Mouse (Mus musculus) heart, embryonic 12.5 days (tissue): ENCODE measurements around the gene Fbll1. TPM values are rescaled to one million over a fixed set of nuclear protein-coding genes. Genes with fewer than 3 reads are reported as not detected.
"Not testable (repeated sequence)": the region's sequence is repeated elsewhere in the genome, so short reads cannot be mapped to it uniquely, and the experiment has no call there.

Source experiments
- ATAC-seq: fragments of 200-750 bp; cut with Nextera tagmentation; 2 replicates; pipeline ENCODE4 v1.8.0; 2017; ENCODE audit warnings: moderate TSS enrichment, moderate library complexity; ENCODE audit not compliant: insufficient number of reproducible peaks, low FRiP score
- H3K27ac ChIP-seq: fragments of 300-500 bp; sonication (generic); 2 replicates; pipeline ENCODE4 v1.5.1; 2016; ENCODE audit warnings: mild to moderate bottlenecking, moderate library complexity; ENCODE audit not compliant: poor library complexity, severe bottlenecking
- H3K27me3 ChIP-seq: fragments of 300-500 bp; sonication (generic); replicated peaks from 2 replicates; pipeline ENCODE4 v1.6.1; 2016; ENCODE audit warnings: mild to moderate bottlenecking, moderate library complexity
- H3K36me3 ChIP-seq: fragments of 300-500 bp; sonication (generic); 2 replicates; pipeline ENCODE4 v1.6.1; 2016; ENCODE audit warnings: mild to moderate bottlenecking, moderate library complexity
- H3K4me1 ChIP-seq: fragments of 300-500 bp; sonication (generic); replicated peaks from 2 replicates; pipeline ENCODE4 v1.6.1; 2016; ENCODE audit warnings: mild to moderate bottlenecking
- H3K4me2 ChIP-seq: fragments of 300-500 bp; sonication (generic); 2 replicates; pipeline ENCODE4 v1.6.1; 2016; ENCODE audit warnings: mild to moderate bottlenecking, moderate library complexity
- H3K4me3 ChIP-seq: fragments of 300-500 bp; sonication (generic); 2 replicates; pipeline ENCODE4 v1.5.1; 2016; ENCODE audit warnings: mild to moderate bottlenecking
- H3K9ac ChIP-seq: fragments of 300-500 bp; sonication (generic); 2 replicates; pipeline ENCODE4 v1.6.1; 2016; ENCODE audit warnings: mild to moderate bottlenecking, moderate library complexity
- H3K9me3 ChIP-seq: fragments of 300-500 bp; sonication (generic); replicated peaks from 2 replicates; pipeline ENCODE4 v1.6.1; 2016; ENCODE audit warnings: mild to moderate bottlenecking, moderate library complexity
- WGBS: fragments of 180-500 bp; shearing (Covaris S2); methylation state at CpG from one replicate; pipeline ENCODE4 v1.1.7; 2016; 5-methylcytosine and 5-hydroxymethylcytosine counted together
- polyA plus RNA-seq: library from polyadenylated mRNA; unstranded; fragments of >200 nt; fragmentation: Nextera tagmentation; extraction: Ambion mirVana; gene quantifications from 2 replicates; pipeline ENCODE4 v1.2.1, GENCODE M21; 2016

Fbll1 gene
- polyA plus RNA-seq: not detected in 2 replicates

- ATAC-seq: no peak
- peaks cover 58% of the 10 kb centered on the region for H3K27me3 ChIP-seq
Measured at GRCm38 (mm10) chr11:35798874-35799273, at the start of gene Fbll1. Gene Fbll1, minus strand, starts transcription at chr11:35798884.

GRCm38 (mm10) chr11:35844299-35844698, 45.6 kb upstream of the Fbll1 start:
- Histone ChIP-seq H3K36me3 (peaks cover 3% of the 10 kb centered on the region), H3K9me3 (no peaks in the 10 kb centered on the region), H3K9ac (no peak overlapping the region), H3K27ac (no peak overlapping the region), H3K4me3 (no peak overlapping the region), H3K4me1 (no peaks in the 10 kb centered on the region), H3K27me3 (no peaks in the 10 kb centered on the region), H3K4me2 (no peak overlapping the region)
- WGBS: 79% methylated on average over 9 of the region's 9 CpGs
- ATAC-seq: no peak

More at GRCm38 (mm10) chr11:35798874-35799273, at the start of gene Fbll1:
- 18% methylated on average over 11 of the region's 11 CpGs for WGBS
- Histone ChIP-seq H3K9me3 (no peaks in the 10 kb centered on the region), H3K36me3 (no peaks in the 10 kb centered on the region), H3K4me1 (peaks cover 10% of the 10 kb centered on the region), H3K4me2 (peak within 1 kb of the TSS; percentile 73), H3K4me3 (peak within 1 kb of the TSS; percentile 44), H3K27ac (no peak within 1 kb of the TSS), H3K9ac (no peak within 1 kb of the TSS)

- not testable (repeated sequence) for H3K27ac ChIP-seq, H3K9ac ChIP-seq, H3K4me3 ChIP-seq, H3K36me3 ChIP-seq, ATAC-seq, H3K4me1 ChIP-seq, H3K9me3 ChIP-seq, H3K4me2 ChIP-seq, H3K27me3 ChIP-seq
- WGBS: 71% methylated on average over 4 of the region's 4 CpGs
Measured at GRCm38 (mm10) chr11:35842560-35842959, 43.9 kb upstream of the Fbll1 start.

GRCm38 (mm10) chr11:35841738-35842325, 43.1 kb upstream of the Fbll1 start:
- H3K9me3 ChIP-seq: no peaks in the 10 kb centered on the region
- H3K4me2 ChIP-seq: no peak overlapping the region
- peaks cover 5% of the 10 kb centered on the region; the same call in 1 of the 2 replicates for H3K4me1 ChIP-seq
- ATAC-seq: no peak
- no peak overlapping the region for H3K27ac ChIP-seq
- H3K27me3 ChIP-seq: no peaks in the 10 kb centered on the region
- 82% methylated on average over 21 of the region's 21 CpGs for WGBS
- H3K9ac ChIP-seq: no peak overlapping the region
- H3K4me3 ChIP-seq: no peak overlapping the region
- peaks cover 3% of the 10 kb centered on the region for H3K36me3 ChIP-seq

GRCm38 (mm10) chr11:35840806-35841205, 42.1 kb upstream of the Fbll1 start:
- H3K9ac ChIP-seq, H3K4me2 ChIP-seq, H3K36me3 ChIP-seq, ATAC-seq, H3K9me3 ChIP-seq, H3K27ac ChIP-seq, H3K4me1 ChIP-seq, H3K27me3 ChIP-seq, H3K4me3 ChIP-seq: not testable (repeated sequence)
- 87% methylated on average over 4 of the region's 4 CpGs for WGBS

GRCm38 (mm10) chr11:35840282-35840681, 41.6 kb upstream of the Fbll1 start:
- Histone ChIP-seq H3K27me3 (no peaks in the 10 kb centered on the region), H3K4me3 (no peak overlapping the region), H3K27ac (no peak overlapping the region), H3K9me3 (no peaks in the 10 kb centered on the region), H3K36me3 (peaks cover 3% of the 10 kb centered on the region), H3K9ac (no peak overlapping the region), H3K4me1 (peaks cover 5% of the 10 kb centered on the region; the same call in 1 of the 2 replicates), H3K4me2 (no peak overlapping the region)
- ATAC-seq: no peak
- 75% methylated on average over 7 of the region's 7 CpGs for WGBS

GRCm38 (mm10) chr11:35838345-35839338, 40.0 kb upstream of the Fbll1 start:
- Histone ChIP-seq H3K27me3 (no peaks in the 10 kb centered on the region), H3K36me3 (peaks cover 3% of the 10 kb centered on the region), H3K4me2 (peak overlapping the region; percentile 72), H3K27ac (no peak overlapping the region), H3K4me3 (peak overlapping the region; percentile 44), H3K4me1 (peaks cover 6% of the 10 kb centered on the region), H3K9ac (no peak overlapping the region), H3K9me3 (no peaks in the 10 kb centered on the region)
- ATAC-seq: peak; percentile 92
- WGBS: 29% methylated on average over 28 of the region's 28 CpGs

- Histone ChIP-seq H3K27me3 (no peaks in the 10 kb centered on the region), H3K9me3 (no peaks in the 10 kb centered on the region), H3K27ac (peak overlapping the region; percentile 36; the same call in 1 of the 2 replicates), H3K36me3 (peaks cover 3% of the 10 kb centered on the region), H3K4me2 (peak overlapping the region; percentile 72), H3K9ac (no peak overlapping the region), H3K4me3 (peak overlapping the region; percentile 44; the same call in 1 of the 2 replicates), H3K4me1 (peaks cover 13% of the 10 kb centered on the region)
- WGBS: 64% methylated on average over 5 of the region's 5 CpGs
- no peak for ATAC-seq
Measured at GRCm38 (mm10) chr11:35837156-35838126, 38.8 kb upstream of the Fbll1 start.

- 2% methylated on average over 46 of the region's 46 CpGs for WGBS
- H3K27ac ChIP-seq: peak within 1 kb of the TSS; percentile 20; the same call in 1 of the 2 replicates
Measured at GRCm38 (mm10) chr11:35834022-35834760, 35.5 kb upstream of the Fbll1 start, which contains the start of gene Rars. Gene Rars, minus strand, starts transcription at chr11:35834506.

GRCm38 (mm10) chr11:35833270-35833669, 34.6 kb upstream of the Fbll1 start:
- no peaks in the 10 kb centered on the region for H3K9me3 ChIP-seq
- H3K4me3 ChIP-seq: peak overlapping the region; percentile 81
- no peak overlapping the region for H3K27ac ChIP-seq
- no peak for ATAC-seq
- WGBS: 79% methylated on average over 6 of the region's 6 CpGs
- H3K36me3 ChIP-seq: peaks cover 31% of the 10 kb centered on the region
- H3K4me2 ChIP-seq: peak overlapping the region; percentile 70
- H3K9ac ChIP-seq: peak overlapping the region; percentile 83
- H3K27me3 ChIP-seq: no peaks in the 10 kb centered on the region
- peaks cover 17% of the 10 kb centered on the region for H3K4me1 ChIP-seq

More at GRCm38 (mm10) chr11:35834022-35834760, 35.5 kb upstream of the Fbll1 start, which contains the start of gene Rars:
- peak within 1 kb of the TSS; percentile 81 for H3K4me3 ChIP-seq
- ATAC-seq: peak; percentile 84
- H3K27me3 ChIP-seq: no peaks in the 10 kb centered on the region
- H3K4me1 ChIP-seq: peaks cover 17% of the 10 kb centered on the region
- H3K9me3 ChIP-seq: no peaks in the 10 kb centered on the region
- H3K36me3 ChIP-seq: peaks cover 22% of the 10 kb centered on the region
- peak within 1 kb of the TSS; percentile 70 for H3K4me2 ChIP-seq
- peak within 1 kb of the TSS; percentile 83 for H3K9ac ChIP-seq
